Mouse (Mus musculus) retina, postnatal 1 day (tissue): Measurements from ENCODE around the gene Rreb1.

Experiments
- DNase-seq: peaks from one replicate; pipeline ENCODE4 v3.0.0-alpha.2; 2012

The Rreb1 gene

DNA sequence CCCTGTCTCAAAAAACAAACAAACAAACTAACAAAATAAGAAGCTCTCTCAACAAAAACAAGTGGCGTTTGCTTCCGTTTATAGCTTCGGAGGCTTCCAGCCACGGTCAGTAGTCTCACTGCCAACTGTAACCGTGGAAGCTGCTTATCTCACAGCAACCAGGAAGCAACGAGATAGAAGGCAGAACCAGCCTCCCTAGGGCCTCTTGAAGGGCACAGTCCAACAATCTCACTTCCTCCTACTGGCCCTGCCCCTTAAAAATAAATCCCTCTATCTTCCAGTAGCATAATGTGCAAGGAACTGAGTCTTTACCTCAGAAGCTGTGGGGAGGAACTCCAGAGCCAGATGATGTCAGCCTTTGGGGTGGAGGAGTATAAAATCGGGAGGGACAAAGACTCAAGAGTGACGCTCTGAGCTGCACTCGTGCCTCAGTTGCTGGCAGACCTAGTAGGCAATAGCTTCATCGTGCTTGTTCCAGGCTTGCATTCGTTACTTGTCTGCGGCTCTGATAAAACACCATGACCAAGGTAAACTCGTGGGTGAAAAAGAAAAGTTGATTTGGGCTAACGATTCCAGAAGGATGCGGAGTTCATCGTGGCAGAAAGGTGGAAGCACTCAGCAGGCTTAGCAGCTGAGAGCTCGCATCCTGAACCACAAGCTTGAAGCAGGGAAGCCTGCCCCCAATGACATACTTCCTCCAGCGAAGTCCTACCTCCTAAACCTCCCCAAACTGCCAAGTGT is 180.5 kb downstream of the Rreb1 start:
- no peak for DNase-seq

DNA sequence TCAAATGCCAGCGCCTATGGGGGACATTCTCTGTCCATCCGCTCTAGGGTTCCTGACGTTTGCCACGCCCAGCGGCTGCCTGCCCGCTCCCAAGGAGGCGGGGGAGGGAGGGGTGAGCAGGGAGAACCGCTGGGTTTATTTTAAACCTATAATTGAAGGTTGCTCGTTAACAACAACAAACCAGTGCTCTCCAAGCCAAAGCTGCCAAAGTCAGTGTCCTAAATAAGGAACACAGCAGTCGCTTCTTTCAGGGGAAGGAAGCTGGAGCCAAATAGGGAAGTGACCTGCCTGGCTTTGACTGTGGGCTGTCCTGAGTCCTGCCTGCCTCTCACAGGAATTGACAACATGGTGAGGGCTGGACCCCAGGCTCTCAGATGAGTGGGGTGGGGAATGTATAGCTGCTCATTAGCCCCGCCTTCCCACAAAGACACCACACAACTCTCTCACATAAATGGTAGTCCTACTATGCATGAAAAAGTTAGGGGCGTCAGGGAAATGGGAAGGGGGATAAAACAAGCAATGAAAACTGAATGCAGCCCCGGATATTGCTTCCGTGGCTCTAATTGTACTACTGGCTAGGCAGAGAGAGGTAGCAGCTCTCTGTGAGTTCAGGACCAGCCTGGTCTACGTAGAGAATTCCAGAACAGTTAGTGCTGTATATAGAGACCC is 181.2 kb downstream of the Rreb1 start:
- no peak for DNase-seq

DNA sequence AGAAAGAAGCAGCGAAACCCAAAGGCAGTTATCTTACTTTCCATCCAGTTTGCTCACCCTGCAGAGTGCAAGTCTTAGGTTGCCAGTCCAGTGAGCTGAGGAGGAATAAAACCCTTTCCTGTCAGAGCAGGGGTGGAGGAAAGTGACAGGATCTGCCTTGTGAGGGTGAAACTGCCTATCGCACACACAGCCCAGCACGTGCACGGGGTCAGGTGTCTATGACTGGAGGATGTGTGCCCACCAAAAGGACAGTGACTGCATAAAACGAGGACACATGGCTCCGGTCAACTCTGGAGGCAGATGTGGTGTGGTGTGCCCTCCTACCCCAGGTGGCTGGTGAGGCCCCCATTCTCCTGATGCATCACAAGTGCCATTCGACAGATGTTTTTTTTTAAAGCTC is 181.7 kb downstream of the Rreb1 start:
- no peak for DNase-seq

DNA sequence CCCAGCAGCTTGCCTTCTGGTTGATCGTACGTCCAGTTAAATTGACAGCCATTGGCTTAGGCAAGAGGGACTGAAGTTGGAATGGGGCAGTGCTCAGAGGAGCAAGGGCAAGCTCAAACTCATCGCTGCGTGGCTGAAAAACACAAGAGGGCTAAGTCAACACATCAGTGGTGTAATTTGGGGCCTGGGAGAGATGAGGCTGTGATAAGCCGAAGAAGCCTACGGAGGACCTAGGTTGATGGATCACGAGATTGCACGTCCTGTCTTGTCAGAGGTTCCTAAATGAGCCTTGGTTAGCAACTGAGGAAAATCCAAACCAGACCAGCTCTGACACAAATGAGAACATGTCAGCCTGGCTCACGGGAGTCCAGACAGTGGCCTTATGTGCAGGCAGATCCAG is 184.3 kb downstream of the Rreb1 start:
- DNase-seq = no peak

DNA sequence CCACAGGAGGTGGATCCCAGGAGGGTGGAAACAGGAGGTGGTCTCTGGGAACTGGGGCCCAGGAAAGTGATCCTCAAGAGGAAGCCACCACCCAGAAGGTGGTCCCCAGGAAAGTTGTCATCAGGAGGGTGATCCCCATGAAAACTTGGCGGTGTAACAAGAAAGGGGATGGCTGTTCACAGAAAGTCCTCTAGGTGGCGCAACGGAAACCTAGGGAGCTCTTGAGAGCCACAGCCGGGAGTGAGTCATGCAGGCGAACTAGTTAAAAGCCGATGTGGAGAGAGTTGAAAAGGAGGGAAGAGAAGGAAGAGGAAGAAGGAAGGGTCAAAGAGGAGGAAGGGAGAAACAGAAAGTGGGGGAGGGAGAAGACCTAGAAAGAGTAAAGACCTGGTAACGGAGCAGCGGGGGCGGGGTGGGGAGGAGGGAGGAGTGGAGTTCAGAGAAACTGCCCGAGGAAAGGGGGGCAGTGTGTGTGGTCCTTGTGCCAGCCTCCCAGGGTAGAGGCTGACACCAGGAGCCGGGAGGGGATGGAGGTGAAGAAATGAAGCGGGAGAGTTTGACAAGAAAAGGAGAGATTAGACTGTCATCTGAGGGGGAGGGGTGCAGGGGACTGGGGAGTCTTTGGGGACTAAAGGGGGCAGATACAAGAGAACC is 185.3 kb downstream of the Rreb1 start:
- peak; percentile 93 for DNase-seq

DNA sequence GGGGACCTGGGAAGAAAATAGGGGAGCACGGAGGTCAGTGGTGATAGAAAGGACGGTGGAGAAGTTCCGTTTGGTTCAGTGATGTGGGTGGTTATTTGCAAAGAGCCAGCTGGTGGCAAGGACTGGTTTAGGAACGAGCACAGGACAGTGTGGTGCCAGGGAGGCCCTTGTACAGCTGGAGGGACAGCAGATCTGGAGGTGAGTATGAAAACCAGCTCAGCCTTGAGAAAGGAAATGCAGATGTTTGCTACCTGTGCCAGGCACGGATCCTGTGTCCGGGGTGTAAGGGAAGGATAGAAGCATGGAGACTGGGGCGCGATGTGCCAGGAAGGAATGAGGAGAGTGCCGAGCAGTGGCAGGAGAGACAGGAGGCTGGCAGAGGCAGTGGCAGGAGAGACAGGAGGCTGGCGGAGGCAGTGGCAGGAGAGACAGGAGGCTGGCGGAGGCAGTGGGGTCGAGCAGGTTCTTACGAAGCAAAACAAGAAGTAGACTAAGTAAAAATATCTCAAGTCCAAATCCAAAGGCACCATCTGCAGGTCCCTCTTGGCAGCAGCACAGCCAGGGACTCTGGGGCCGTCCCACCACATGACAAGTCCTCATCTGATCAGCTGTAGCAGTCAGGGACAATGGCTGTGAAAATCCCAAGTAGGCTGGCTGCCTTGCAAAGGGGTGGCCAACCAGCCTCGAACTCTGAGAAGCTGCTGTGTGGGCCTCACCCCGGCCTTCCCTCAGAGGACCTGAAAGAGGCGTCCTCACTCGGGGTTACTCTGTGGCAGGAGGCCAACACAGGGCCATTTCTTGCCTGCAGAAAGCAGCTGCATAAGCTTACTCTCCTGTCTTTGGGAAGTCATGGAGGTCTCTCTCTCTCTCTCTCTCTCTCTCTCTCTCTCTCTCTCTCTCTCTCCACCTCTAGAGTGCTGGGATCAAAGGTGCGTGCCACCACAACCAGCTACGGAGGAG is 186.2 kb downstream of the Rreb1 start:
- peak; percentile 27 for DNase-seq

DNA sequence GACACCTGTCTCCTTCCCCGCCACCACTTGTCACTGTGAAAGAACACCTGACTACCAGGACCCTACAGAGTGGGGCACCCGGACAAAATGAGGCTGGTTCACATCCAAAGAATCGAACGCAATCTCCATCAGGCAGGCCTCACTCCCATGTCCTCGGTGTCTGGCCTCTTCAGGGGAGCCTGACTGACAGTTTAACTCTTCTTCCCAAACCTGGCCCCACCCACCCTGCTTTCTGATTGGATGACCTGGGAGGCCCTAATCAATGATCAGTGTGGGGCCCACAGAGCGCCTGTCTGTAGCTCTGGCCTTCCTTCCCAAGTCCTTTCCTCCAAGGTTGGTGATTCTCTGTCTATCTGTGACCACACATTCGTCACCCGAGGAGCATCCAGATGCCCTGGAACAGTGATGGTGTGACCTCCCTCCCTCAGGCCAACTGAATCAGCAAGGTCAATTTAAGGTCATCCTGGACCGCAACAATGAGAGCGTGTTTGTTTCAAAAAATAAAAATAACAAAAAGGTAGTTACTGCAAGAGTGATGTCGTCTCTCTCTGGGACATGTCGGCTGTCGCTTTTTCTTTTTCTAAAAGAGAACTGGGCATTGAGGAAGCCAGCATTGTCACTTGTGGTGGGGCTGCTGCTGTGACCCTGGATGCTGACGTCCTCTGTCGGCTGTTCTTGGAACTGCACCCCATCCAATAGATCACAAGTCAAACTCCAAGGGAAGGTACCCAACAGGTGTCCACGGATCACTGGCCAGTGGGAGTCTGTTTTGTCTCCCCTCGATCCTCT is 187.1 kb downstream of the Rreb1 start:
- peak; percentile 32 for DNase-seq

DNA sequence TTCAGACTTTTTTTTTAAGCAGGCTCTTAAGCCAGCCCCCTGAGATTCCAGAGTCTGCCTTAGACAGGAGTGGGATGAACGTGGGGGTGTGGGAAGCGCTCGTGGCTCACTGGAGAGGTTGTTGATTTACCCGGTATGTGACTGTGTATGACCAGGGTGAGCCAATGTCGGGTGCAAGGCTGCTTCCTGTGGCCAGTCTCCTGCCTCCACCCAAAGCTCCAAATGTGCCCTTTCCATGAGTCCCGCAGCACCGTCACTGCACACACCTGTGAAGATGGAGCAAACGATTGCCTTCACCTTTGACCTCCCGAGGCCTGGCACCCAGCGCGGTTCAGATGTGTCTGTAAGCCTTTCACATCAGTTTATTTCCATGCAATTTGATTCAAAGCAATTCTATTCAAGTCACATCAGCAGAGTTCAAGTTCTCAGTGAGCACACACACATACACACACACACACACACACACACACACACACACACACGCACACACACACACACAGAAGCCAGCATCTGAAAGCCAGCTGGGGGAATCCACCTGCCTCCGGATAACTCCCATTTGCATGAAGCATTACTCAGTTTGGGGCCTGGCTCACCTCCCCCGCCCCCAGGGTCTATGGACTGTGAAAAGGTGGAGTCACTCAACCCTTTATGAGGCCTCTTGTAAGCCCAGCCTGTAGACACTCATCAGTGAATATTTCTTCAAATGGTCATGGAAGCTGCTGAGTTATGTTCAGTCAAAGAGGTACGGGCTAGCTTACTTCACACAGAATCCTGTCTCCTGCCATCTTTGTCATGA is 188.3 kb downstream of the Rreb1 start:
- no peak for DNase-seq

DNA sequence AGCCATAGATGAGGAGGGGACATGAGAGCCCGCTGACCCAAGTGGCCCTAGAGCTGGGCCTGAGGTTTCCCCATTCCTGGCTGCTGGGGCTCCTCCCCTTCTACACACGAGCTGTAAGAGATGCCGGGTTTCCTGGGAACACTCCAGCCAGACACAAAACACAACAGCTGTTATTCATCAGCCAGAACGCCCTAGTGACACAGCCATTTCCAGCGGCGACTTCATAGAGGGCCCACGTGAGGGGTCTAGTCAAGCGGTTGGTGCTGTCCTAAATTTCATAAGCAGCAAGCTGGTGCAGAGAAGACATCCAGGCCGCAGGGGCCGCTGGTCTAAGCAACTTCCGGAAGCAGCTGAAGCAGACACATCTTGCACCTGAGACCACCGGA is 188.8 kb downstream of the Rreb1 start:
- peak; percentile 90 for DNase-seq

DNA sequence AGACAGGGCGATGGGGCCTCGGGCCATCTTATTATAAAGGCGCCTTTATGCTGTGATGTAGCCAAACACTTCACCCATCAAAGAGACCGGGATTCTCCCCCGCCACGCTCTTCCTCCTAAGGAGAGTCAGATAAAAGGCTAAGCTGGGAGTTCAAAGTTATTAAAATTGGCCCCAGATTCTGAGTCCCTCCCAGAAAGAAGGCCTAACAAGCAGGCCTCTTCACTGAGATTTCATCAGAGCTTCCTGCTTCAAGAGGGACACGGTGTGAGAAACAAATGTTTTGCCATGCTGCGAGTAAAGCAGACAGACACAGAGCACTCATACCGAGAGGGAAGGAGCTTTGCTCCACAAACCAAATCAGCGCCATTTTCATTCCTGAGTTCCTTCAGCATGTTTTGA is 189.4 kb downstream of the Rreb1 start:
- no peak for DNase-seq

DNA sequence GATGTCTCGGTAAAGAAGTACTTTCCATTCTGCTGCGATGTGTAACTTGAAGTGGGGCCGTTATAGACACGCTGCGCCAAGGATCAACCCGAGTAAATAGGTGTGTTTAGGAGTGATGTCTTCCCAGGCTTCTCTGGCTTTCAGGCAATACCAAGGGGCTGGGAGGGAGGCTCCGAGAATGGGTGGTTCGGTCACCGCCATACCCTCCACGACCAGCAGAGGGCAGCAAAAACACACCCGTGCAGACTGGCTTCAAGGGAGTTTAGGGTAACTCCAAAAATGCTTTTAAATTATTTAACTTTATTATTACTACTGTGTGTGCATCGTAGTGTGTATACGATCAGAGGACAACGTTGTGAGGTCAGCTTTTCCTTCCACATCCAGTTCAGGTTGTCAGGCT is 191.1 kb downstream of the Rreb1 start:
- peak; percentile 78 for DNase-seq

DNA sequence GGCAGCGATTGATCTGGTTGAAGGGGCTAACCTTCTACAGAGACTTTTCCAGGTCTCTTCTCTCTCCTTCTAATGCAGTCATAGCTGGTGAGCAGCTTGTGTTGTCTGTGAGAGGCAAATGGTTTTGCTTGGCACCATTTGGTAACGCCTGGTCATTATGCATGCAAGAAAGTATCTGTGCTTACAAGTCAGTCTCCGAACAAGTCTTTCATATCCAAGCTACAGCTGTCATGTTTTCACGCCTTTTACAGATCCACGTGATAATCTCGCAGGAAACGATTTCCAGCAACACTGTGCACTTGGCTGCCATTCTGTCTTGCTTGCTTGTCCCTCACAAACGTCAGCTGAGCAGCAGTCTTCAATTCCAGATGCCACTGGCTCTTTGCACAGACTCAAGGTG is 191.8 kb downstream of the Rreb1 start:
- no peak for DNase-seq

DNA sequence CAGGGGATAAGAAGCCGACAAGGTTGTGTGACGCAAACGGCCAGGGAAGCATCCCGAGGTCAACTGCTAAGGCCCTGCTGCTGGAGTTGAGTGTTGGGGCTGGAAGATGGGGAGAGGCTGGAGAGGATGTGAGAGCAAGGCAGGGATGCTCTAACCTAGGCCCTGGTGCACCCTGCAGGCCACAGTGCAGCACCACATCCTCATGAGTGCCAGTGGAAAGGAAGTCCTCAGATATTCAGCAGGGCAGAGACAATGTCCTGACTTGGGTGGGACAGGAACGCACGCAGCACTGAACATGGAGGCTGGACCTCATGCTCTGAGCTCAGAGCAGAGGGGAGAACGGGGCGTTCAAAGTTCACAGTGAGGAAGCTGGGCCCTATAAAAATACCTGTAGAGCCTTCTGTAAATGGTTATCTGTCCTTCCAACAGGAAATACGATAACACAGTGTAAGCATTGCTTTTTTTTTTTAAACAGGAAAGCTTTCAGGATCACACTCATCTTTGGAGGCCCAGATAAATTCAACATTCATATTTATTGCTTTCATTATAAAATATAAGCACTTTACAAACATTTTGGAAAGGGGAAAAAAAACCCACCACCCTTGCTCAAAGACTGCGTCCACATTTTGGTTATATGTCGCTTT is 192.8 kb downstream of the Rreb1 start:
- no peak for DNase-seq

DNA sequence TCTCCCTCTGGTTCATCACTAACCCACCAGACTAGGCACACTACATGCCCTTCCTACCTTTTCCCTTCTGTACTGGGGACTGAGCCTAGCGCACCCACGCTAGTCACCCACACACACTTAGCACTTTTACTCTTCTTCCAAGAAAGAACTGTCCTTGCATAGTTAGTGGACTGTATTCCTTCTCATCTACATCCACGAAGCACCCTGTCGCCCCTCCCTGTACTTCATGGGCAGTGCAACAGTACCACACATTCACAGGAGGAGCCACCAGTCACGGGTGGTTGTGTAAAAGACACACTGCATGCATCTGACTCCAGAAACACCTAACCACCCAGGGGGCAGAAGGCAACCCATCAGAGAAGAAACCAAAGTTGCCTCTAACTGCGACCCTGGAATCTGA is 195.8 kb downstream of the Rreb1 start:
- DNase-seq = no peak

DNA sequence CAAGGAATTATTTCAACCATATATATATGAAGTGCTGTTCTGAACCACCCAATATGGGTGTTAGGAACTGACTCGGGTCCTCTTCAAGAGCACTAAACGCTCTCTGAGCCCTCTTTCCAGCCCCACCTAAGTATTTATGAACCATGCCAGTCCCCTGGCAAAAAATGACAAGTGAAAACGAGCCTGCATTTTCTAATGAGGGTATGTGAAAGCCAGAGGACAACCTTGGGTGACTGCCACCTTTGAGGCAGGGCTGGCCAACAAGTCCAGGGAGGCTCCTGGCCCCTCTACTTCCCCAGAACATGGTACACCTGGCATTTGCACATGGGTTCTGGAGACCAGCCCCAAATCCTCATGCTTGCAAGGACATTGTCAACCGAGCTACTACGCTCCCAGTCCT is 196.5 kb downstream of the Rreb1 start:
- DNase-seq = no peak

DNA sequence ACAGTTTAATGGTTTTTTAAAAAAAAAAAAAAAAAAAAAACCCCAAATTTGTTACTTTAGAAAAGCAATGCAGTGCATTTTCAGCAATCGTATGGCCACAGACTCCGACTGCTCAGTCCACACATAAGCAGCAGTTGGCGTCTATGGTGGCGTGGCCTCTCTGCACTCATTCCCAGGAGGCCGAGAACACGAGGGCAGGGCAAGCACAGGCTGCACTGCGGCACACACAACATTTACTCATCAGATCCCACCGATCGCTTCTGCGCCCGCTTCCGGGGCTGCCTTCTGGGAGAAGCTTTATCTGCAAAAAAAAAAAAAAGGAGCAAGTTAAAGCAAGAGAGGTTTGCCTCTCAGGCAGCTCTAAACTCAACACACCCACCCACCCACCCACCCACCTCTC is 201.3 kb downstream of the Rreb1 start:
- DNase-seq = no peak

DNA sequence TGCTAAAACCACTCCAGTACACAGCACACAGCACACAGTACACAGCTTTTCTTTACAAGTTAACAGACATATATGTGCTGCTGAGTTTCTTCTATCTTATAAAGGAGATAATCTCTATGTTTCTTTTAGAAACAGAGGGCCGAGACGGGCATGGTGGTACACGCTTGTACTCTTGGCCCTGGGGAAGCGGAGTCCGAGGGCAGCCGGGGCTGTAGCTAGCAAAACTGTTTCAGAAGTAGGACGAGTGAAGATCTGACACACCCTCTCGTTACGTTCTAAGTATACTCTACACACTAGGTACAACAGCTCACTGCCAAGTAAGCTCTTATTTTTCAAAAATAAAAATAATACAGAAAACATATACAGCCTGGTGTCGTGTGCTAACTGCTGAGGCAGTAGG is 202.1 kb downstream of the Rreb1 start:
- no peak for DNase-seq

DNA sequence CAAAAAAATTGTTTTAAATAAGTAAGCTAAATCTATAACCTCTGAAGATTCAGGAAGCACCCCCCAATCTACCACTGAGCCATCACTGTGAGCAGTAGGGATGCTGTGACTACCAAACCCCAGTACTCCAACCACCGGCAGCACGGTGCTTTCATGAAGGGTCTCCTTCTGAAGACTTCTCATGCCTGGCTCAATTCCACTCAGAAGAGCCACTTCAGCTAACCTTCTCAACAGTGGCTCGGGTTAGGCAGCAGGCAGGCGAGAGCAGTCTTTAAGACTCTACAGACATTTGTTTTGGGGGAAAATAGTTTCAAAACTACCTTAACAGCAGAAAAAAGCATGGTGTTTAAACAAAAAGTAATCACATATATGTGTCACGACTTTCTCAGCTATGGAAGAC is 202.9 kb downstream of the Rreb1 start:
- DNase-seq = no peak

DNA sequence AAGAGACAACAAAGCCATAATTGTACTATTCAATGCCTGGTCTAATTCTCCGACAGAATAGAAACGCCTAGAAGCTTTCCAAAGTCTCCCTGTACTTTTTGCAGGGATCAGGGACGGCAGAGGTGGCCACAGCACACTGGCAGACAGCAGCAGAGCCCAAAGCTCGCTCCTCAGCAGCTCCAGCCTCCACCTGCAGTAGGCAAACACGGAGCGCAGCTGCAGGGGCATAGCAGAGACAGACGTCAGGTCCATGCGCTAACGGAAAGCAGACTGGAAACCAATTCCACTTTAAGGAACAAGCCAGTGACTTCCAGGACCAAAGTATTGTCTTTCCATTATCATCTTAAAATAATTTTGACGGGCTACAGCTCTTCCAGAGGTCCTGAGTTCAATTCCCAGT is 208.0 kb downstream of the Rreb1 start:
- no peak for DNase-seq

DNA sequence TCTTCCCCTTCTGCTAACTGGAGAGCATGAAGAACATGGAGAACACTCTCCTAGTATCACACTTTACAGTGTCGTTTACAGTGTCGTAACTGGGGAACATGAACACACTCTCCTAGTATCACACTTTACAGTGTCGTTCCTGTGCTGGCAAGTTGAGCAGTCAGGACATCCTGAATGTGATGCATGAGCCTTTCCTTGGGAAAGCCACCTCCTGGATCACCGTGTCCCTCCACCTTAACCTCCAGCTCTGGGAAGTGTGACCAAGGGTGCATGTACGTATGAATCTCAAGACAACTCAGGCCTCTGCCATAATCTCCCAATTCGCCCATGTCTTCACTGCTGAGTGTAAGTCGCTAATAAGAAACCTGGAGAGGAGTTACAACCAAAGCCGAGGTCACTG is 211.5 kb downstream of the Rreb1 start:
- DNase-seq = no peak
